Mouse (Mus musculus): ENCODE measurements at regions not wholly inside any gene's neighbourhood (a gene's known extent, or its start where the extent isn't known, plus 50 kb on each side); places are given as distances from the start of the nearest gene placed in this dataset.
A peak's percentile ranks its signal among the peaks of the same experiment; 100 is the strongest.

- Histone ChIP-seq H3K4me3 (ENCODE audit: low read depth, low read length) (no peak overlapping the region), H3K27me3 (ENCODE audit: control insufficient read depth, insufficient read depth, low read length) (no peaks in the 10 kb centered on the region), H3K4me1 (ENCODE audit: control insufficient read depth, insufficient read depth, low read length) (no peaks in the 10 kb centered on the region), H3K9ac (ENCODE audit: low read length) (no peak overlapping the region), H3K9me3 (ENCODE audit: control insufficient read depth, low read length) (no peaks in the 10 kb centered on the region), H3K4me2 (ENCODE audit: low read depth, severe bottlenecking) (no peak overlapping the region), H3K27ac (replicated peaks; ENCODE audit: low read depth, low read length) (no peak overlapping the region), H3K36me3 (ENCODE audit: control insufficient read depth, insufficient read depth, low read length) (no peaks in the 10 kb centered on the region)
- ATAC-seq (ENCODE audit: insufficient number of reproducible peaks, low FRiP score, low TSS enrichment, low read depth) = 0 out of 2 replicates have a peak, but pooled peaks have one; percentile 68
- 76% methylated on average over 4 of the region's 4 CpGs for WGBS
- peak; percentile 27 for DNase-seq (ENCODE audit: low spot score)
Observed at GRCm38 (mm10) chr16:68017672-68018071, 397.0 kb upstream of the Cadm2 start.

GRCm38 (mm10) chr16:67989671-67990070 lies 369.0 kb upstream of the Cadm2 start:
- no peaks in the 10 kb centered on the region for H3K36me3 ChIP-seq (ENCODE audit: control insufficient read depth, insufficient read depth, low read length)
- no peak overlapping the region for H3K9ac ChIP-seq (ENCODE audit: low read length)
- 98% methylated on average over 4 of the region's 4 CpGs for whole genome bisulfite sequencing
- no peaks in the 10 kb centered on the region for H3K27me3 ChIP-seq (ENCODE audit: control insufficient read depth, insufficient read depth, low read length)
- no peak for ATAC-seq (ENCODE audit: insufficient number of reproducible peaks, low FRiP score, low TSS enrichment, low read depth)
- no peak overlapping the region for H3K4me3 ChIP-seq (ENCODE audit: low read depth, low read length)
- no peaks in the 10 kb centered on the region for H3K4me1 ChIP-seq (ENCODE audit: control insufficient read depth, insufficient read depth, low read length)
- H3K27ac ChIP-seq (replicated peaks; ENCODE audit: low read depth, low read length) = no peak overlapping the region
- H3K9me3 ChIP-seq (ENCODE audit: control insufficient read depth, low read length) = no peaks in the 10 kb centered on the region
- H3K4me2 ChIP-seq (ENCODE audit: low read depth, severe bottlenecking) = no peak overlapping the region
- DNase-seq (ENCODE audit: low spot score) = no peak

- Histone ChIP-seq H3K27ac (replicated peaks; ENCODE audit: low read depth, low read length) (no peak overlapping the region), H3K4me2 (ENCODE audit: low read depth, severe bottlenecking) (no peak overlapping the region), H3K36me3 (ENCODE audit: control insufficient read depth, insufficient read depth, low read length) (no peaks in the 10 kb centered on the region), H3K4me1 (ENCODE audit: control insufficient read depth, insufficient read depth, low read length) (no peaks in the 10 kb centered on the region), H3K9ac (ENCODE audit: low read length) (no peak overlapping the region), H3K9me3 (ENCODE audit: control insufficient read depth, low read length) (no peaks in the 10 kb centered on the region), H3K27me3 (ENCODE audit: control insufficient read depth, insufficient read depth, low read length) (no peaks in the 10 kb centered on the region), H3K4me3 (ENCODE audit: low read depth, low read length) (no peak overlapping the region)
- DNase-seq (ENCODE audit: low spot score) (no peak), ATAC-seq (ENCODE audit: insufficient number of reproducible peaks, low FRiP score, low TSS enrichment, low read depth) (no peak)
Observed at GRCm38 (mm10) chr16:67976565-67976964, 355.9 kb upstream of the Cadm2 start.

DNA sequence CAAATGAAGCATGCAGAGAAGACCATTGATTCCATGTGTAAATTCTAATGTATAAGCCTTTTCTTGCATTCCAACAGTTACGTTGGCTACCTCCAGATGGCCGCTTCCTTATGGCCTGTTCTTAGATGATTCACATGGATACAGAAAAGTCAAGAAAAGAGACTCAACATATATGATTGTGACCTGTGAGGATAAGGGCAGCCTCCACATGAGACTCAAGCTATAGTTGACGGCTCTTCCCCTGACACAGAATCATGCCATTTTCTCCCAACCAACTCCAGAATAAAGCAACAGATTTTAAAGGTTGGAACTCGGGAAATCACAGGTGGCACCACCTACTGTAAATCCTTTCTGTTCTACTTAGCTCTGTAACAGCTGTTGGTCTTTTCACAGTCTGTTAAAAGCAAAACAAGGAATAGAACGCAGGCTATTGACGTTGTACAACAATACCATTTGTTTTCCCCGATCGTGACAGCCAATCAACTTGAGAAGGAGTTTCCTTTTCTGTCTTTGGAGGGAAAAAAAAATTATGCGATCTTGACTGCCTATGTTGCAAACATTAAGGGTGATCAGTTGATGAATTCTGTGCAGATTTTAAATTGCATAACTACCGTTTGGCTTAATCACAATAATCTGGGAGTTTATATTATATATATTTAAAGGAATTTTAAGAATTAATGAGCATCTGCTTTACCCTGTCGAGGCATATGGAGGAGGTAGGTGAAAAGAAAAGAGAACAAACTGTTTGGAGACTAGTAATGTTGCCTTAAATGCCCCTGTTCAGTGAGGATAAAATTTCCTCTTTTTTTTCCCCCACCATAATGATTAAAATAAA lies 347.8 kb upstream of the Cadm2 start:
- no peaks in the 10 kb centered on the region for H3K4me1 ChIP-seq (ENCODE audit: control insufficient read depth, insufficient read depth, low read length)
- no peak for DNase-seq (ENCODE audit: low spot score)
- 83% methylated on average over 11 of the region's 11 CpGs for WGBS
- H3K9ac ChIP-seq (ENCODE audit: low read length) = no peak overlapping the region
- no peak overlapping the region for H3K4me2 ChIP-seq (ENCODE audit: low read depth, severe bottlenecking)
- H3K4me3 ChIP-seq (ENCODE audit: low read depth, low read length) = no peak overlapping the region
- no peak for ATAC-seq (ENCODE audit: insufficient number of reproducible peaks, low FRiP score, low TSS enrichment, low read depth)
- H3K27me3 ChIP-seq (ENCODE audit: control insufficient read depth, insufficient read depth, low read length) = no peaks in the 10 kb centered on the region
- no peaks in the 10 kb centered on the region for H3K36me3 ChIP-seq (ENCODE audit: control insufficient read depth, insufficient read depth, low read length)
- no peak overlapping the region for H3K27ac ChIP-seq (replicated peaks; ENCODE audit: low read depth, low read length)
- H3K9me3 ChIP-seq (ENCODE audit: control insufficient read depth, low read length) = no peaks in the 10 kb centered on the region

DNA sequence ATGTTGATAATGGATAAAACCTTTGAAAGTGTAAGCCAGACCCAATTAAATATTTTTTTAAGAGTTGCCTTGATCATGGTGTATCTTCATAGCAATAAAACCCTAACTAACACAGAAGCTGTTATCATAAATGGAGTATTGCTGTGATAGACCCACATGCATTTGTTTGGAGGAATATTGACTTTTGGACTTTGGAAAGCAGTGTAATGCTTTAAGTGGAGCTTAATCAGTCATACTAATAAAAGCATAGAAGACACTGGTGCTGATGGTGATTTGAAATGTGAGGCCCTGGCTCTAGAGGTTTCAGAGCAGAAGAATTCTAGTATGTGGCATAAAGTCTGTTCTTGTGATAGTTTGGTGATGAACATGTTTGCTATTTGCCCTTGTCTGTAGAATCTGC lies 328.4 kb upstream of the Cadm2 start:
- H3K36me3 ChIP-seq (ENCODE audit: control insufficient read depth, insufficient read depth, low read length) = no peaks in the 10 kb centered on the region
- no peaks in the 10 kb centered on the region for H3K27me3 ChIP-seq (ENCODE audit: control insufficient read depth, insufficient read depth, low read length)
- no peak for ATAC-seq (ENCODE audit: insufficient number of reproducible peaks, low FRiP score, low TSS enrichment, low read depth)
- no peak overlapping the region for H3K27ac ChIP-seq (replicated peaks; ENCODE audit: low read depth, low read length)
- no peak for DNase-seq (ENCODE audit: low spot score)
- H3K4me1 ChIP-seq (ENCODE audit: control insufficient read depth, insufficient read depth, low read length) = no peaks in the 10 kb centered on the region
- H3K9ac ChIP-seq (ENCODE audit: low read length) = no peak overlapping the region
- no peak overlapping the region for H3K4me3 ChIP-seq (ENCODE audit: low read depth, low read length)
- no peaks in the 10 kb centered on the region for H3K9me3 ChIP-seq (ENCODE audit: control insufficient read depth, low read length)
- H3K4me2 ChIP-seq (ENCODE audit: low read depth, severe bottlenecking) = no peak overlapping the region

DNA sequence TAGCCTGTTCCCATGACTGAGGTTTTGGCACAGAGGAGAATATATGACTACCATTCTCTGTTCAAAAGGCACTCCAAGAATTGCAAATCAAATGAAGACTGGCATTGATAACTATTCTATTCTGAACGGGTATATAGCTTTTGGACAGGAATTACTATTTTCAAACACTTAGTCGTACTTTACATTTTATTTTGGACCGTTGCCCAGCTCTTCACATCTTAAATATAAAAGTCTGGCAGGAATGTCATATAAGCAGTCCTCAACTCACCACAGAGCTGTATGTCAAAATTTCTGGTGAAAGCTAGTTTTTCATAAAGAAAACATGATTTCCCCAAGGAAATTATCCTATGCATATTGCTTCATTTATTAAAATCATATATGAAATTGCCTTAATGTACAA lies 323.7 kb upstream of the Cadm2 start:
- Histone ChIP-seq H3K9ac (ENCODE audit: low read length) (no peak overlapping the region), H3K4me1 (ENCODE audit: control insufficient read depth, insufficient read depth, low read length) (no peaks in the 10 kb centered on the region), H3K36me3 (ENCODE audit: control insufficient read depth, insufficient read depth, low read length) (no peaks in the 10 kb centered on the region), H3K27ac (replicated peaks; ENCODE audit: low read depth, low read length) (no peak overlapping the region), H3K4me3 (ENCODE audit: low read depth, low read length) (no peak overlapping the region), H3K9me3 (ENCODE audit: control insufficient read depth, low read length) (no peaks in the 10 kb centered on the region), H3K27me3 (ENCODE audit: control insufficient read depth, insufficient read depth, low read length) (no peaks in the 10 kb centered on the region), H3K4me2 (ENCODE audit: low read depth, severe bottlenecking) (no peak overlapping the region)
- DNase-seq (ENCODE audit: low spot score) (no peak), ATAC-seq (ENCODE audit: insufficient number of reproducible peaks, low FRiP score, low TSS enrichment, low read depth) (no peak)
- WGBS = 87% methylated on average over 3 of the region's 3 CpGs

GRCm38 (mm10) chr16:67919175-67919574 lies 298.5 kb upstream of the Cadm2 start:
- no peaks in the 10 kb centered on the region for H3K27me3 ChIP-seq (ENCODE audit: control insufficient read depth, insufficient read depth, low read length)
- no peak overlapping the region for H3K4me3 ChIP-seq (ENCODE audit: low read depth, low read length)
- H3K4me2 ChIP-seq (ENCODE audit: low read depth, severe bottlenecking) = no peak overlapping the region
- no peak for DNase-seq (ENCODE audit: low spot score)
- H3K36me3 ChIP-seq (ENCODE audit: control insufficient read depth, insufficient read depth, low read length) = no peaks in the 10 kb centered on the region
- no peaks in the 10 kb centered on the region for H3K9me3 ChIP-seq (ENCODE audit: control insufficient read depth, low read length)
- ATAC-seq (ENCODE audit: insufficient number of reproducible peaks, low FRiP score, low TSS enrichment, low read depth) = no peak
- WGBS = 92% methylated on average over 2 of the region's 2 CpGs
- no peak overlapping the region for H3K27ac ChIP-seq (replicated peaks; ENCODE audit: low read depth, low read length)
- no peak overlapping the region for H3K9ac ChIP-seq (ENCODE audit: low read length)
- no peaks in the 10 kb centered on the region for H3K4me1 ChIP-seq (ENCODE audit: control insufficient read depth, insufficient read depth, low read length)

DNA sequence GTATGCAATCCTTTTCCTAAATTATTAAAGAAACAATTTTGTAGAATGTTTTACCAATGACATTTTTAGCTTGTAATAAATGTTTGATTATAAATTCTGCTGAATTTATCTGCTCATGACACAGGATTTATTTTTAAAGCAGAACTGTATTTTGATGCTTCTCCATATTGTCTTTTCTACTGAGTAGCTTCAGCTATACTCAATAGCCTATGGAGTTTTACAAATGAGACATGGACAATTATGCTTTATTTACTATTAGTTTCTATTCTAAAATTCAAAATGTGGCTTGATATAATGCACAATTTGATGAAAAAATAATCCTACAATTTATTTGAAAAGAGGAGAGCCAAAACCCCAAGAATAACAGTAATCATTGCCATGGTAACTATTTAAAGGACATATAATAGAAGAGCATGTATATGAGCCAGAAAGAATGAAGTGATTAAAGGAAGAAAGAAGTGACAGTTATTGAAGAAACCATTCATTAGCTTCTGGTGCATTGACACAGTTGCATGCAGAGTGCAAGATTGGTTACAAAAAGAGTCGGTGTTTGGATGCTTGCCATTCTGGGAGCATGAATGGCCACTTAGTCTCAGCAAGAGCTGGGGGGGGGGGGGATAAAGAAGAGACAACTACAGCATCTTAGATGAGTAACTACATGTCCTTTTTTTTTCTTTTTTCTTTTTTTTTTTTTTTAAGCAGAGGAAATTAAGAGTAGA lies 250.8 kb upstream of the Cadm2 start:
- H3K4me1 ChIP-seq (ENCODE audit: control insufficient read depth, insufficient read depth, low read length) = no peaks in the 10 kb centered on the region
- no peaks in the 10 kb centered on the region for H3K9me3 ChIP-seq (ENCODE audit: control insufficient read depth, low read length)
- no peaks in the 10 kb centered on the region for H3K27me3 ChIP-seq (ENCODE audit: control insufficient read depth, insufficient read depth, low read length)
- no peak overlapping the region for H3K4me2 ChIP-seq (ENCODE audit: low read depth, severe bottlenecking)
- DNase-seq (ENCODE audit: low spot score) (no peak), ATAC-seq (ENCODE audit: insufficient number of reproducible peaks, low FRiP score, low TSS enrichment, low read depth) (no peak)
- H3K36me3 ChIP-seq (ENCODE audit: control insufficient read depth, insufficient read depth, low read length) = no peaks in the 10 kb centered on the region
- H3K9ac ChIP-seq (ENCODE audit: low read length) = no peak overlapping the region
- WGBS = 95% methylated on average over 1 of the region's 1 CpGs
- no peak overlapping the region for H3K4me3 ChIP-seq (ENCODE audit: low read depth, low read length)
- no peak overlapping the region for H3K27ac ChIP-seq (replicated peaks; ENCODE audit: low read depth, low read length)
